Mouse (Mus musculus): ENCODE data around the gene Meiob. TPM values are rescaled to one million over a fixed set of nuclear protein-coding genes. Genes with fewer than 3 reads are reported as not detected.
A peak's percentile ranks its signal among the peaks of the same experiment; 100 is the strongest.

The Meiob gene
- polyA plus RNA-seq, 3 experiments from 2014 or later, result not detected

GRCm38 (mm10) chr17:24874405-24874745 lies 70.3 kb downstream of the Meiob start:
- no peak for ATAC-seq

- no peak for ATAC-seq
These were observed 70.9 kb downstream of the Meiob start for GRCm38 (mm10) chr17:24874989-24875388.

- no peak for ATAC-seq
These were observed 73.4 kb downstream of the Meiob start for GRCm38 (mm10) chr17:24877336-24878116.

- no peak for ATAC-seq
These were observed 74.0 kb downstream of the Meiob start for GRCm38 (mm10) chr17:24878117-24878397.

GRCm38 (mm10) chr17:24878531-24878930 lies 74.4 kb downstream of the Meiob start:
- no peak for ATAC-seq

GRCm38 (mm10) chr17:24881738-24882440 lies 77.8 kb downstream of the Meiob start:
- ATAC-seq, result no peak

- no peak for ATAC-seq
These were observed 80.3 kb downstream of the Meiob start for GRCm38 (mm10) chr17:24884391-24884790.

- no peak for ATAC-seq
These were observed 81.5 kb downstream of the Meiob start for GRCm38 (mm10) chr17:24885356-24886133.

- ATAC-seq, result peak; percentile 95
These were observed 82.2 kb downstream of the Meiob start, which contains the start of the genes Nubp2 and Spsb3 for GRCm38 (mm10) chr17:24886134-24886931. Gene Nubp2 (minus strand): TSS chr17:24886349. Gene Spsb3 (plus strand): TSS chr17:24886643.

GRCm38 (mm10) chr17:24886932-24887271 lies 82.8 kb downstream of the Meiob start:
- peak; percentile 7 for ATAC-seq

- ATAC-seq, result peak; percentile 25
These were observed 83.4 kb downstream of the Meiob start for GRCm38 (mm10) chr17:24887291-24888080.

GRCm38 (mm10) chr17:24888862-24889261 lies 84.8 kb downstream of the Meiob start:
- no peak for ATAC-seq

Other genes with a start within 250 kb of the Meiob start
- gene Tsc2, start 171.7 kb upstream of the Meiob start, polyA plus RNA-seq (2017; shearing (Covaris generic)), result 10 to 100 TPM; 17.0 to 17.7 (median 17.1) TPM
- 1 to 10 TPM; 2.0 to 4.8 (median 2.8) TPM for gene Nthl1, start 171.6 kb upstream of the Meiob start, polyA plus RNA-seq (2017; shearing (Covaris generic))
- not detected for gene Slc9a3r2, start 154.0 kb upstream of the Meiob start, polyA plus RNA-seq (2017; shearing (Covaris generic))
- not detected for gene Npw, start 145.8 kb upstream of the Meiob start, polyA plus RNA-seq (2017; shearing (Covaris generic))
- 1 to 10 TPM; 4.1 to 5.8 (median 5.4) TPM for gene Zfp598, start 134.6 kb upstream of the Meiob start, polyA plus RNA-seq (2017; shearing (Covaris generic))
- 1 to 10 TPM in 2 of 3 experiments, under 1 TPM in 1; 0.51 to 5.4 (median 1.7) TPM for gene Syngr3, start 114.3 kb upstream of the Meiob start, polyA plus RNA-seq (2017; shearing (Covaris generic))
- gene Gfer, start 108.1 kb upstream of the Meiob start, polyA plus RNA-seq (2017; shearing (Covaris generic)), result 10 to 100 TPM; 10.2 to 18.4 (median 13.1) TPM
- 1 to 10 TPM; 1.8 to 3.5 (median 2.7) TPM for gene Noxo1, start 108.1 kb upstream of the Meiob start, polyA plus RNA-seq (2017; shearing (Covaris generic))
- gene Tbl3, start 96.6 kb upstream of the Meiob start, polyA plus RNA-seq (2017; shearing (Covaris generic)), result 10 to 100 TPM; 29.5 to 55.4 (median 32.2) TPM
- not detected for gene Rnf151, start 86.2 kb upstream of the Meiob start, polyA plus RNA-seq (2017; shearing (Covaris generic))
- 100 to 1,000 TPM; 452 to 883 (median 453) TPM for gene Rps2, start 86.2 kb upstream of the Meiob start, polyA plus RNA-seq (2017; shearing (Covaris generic))
- gene Ndufb10, start 79.8 kb upstream of the Meiob start, polyA plus RNA-seq (2017; shearing (Covaris generic)), result 100 to 1,000 TPM; 234 to 249 (median 238) TPM
- not detected for gene Rpl3l, start 76.5 kb upstream of the Meiob start, polyA plus RNA-seq (2017; shearing (Covaris generic))
- gene Msrb1, start 67.6 kb upstream of the Meiob start, polyA plus RNA-seq (2017; shearing (Covaris generic)), result 10 to 100 TPM; 27.2 to 34.4 (median 28.6) TPM
- not detected for gene Hs3st6, start 51.3 kb upstream of the Meiob start, polyA plus RNA-seq (2017; shearing (Covaris generic))
- 10 to 100 TPM; 24.3 to 30.5 (median 25.2) TPM for gene Hagh, start 35.9 kb downstream of the Meiob start, polyA plus RNA-seq (2017; shearing (Covaris generic))
- 1 to 10 TPM; 1.4 to 2.3 (median 2.0) TPM for gene Fahd1, start 46.1 kb downstream of the Meiob start, polyA plus RNA-seq (2017; shearing (Covaris generic))
- not detected for gene Igfals, start 61.7 kb downstream of the Meiob start, polyA plus RNA-seq (2017; shearing (Covaris generic))
- 100 to 1,000 TPM in 1 of 3 experiments, 10 to 100 TPM in 2; 75.5 to 104 (median 88.6) TPM for gene Nubp2, start 82.1 kb downstream of the Meiob start, polyA plus RNA-seq (2017; shearing (Covaris generic))
- 10 to 100 TPM; 48.5 to 53.2 (median 49.1) TPM for gene Spsb3, start 82.4 kb downstream of the Meiob start, polyA plus RNA-seq (2017; shearing (Covaris generic))
- gene Eme2, start 90.8 kb downstream of the Meiob start, polyA plus RNA-seq (2017; shearing (Covaris generic)), result 10 to 100 TPM; 16.4 to 26.2 (median 26.1) TPM
- 10 to 100 TPM; 68.7 to 85.6 (median 71.2) TPM for gene Mrps34, start 90.8 kb downstream of the Meiob start, polyA plus RNA-seq (2017; shearing (Covaris generic))
- gene Nme3, start 92.2 kb downstream of the Meiob start, polyA plus RNA-seq (2017; shearing (Covaris generic)), result 10 to 100 TPM; 39.8 to 50.7 (median 45.7) TPM
- gene Mapk8ip3, start 132.7 kb downstream of the Meiob start, polyA plus RNA-seq (2017; shearing (Covaris generic)), result 10 to 100 TPM; 22.0 to 47.5 (median 34.9) TPM
- 10 to 100 TPM; 25.3 to 48.1 (median 32.1) TPM for gene Jpt2, start 156.4 kb downstream of the Meiob start, polyA plus RNA-seq (2017; shearing (Covaris generic))
- 10 to 100 TPM; 10.7 to 22.5 (median 17.2) TPM for gene Cramp1l, start 211.5 kb downstream of the Meiob start, polyA plus RNA-seq (2017; shearing (Covaris generic))
- gene Ift140, start 211.8 kb downstream of the Meiob start, polyA plus RNA-seq (2017; shearing (Covaris generic)), result 10 to 100 TPM; 15.7 to 18.8 (median 17.2) TPM